Mouse (Mus musculus): ENCODE measurements around the gene Ubiad1. TPM values are rescaled to one million over a fixed set of nuclear protein-coding genes. Genes with fewer than 3 reads are reported as not detected.

Gene Ubiad1
- polyA plus RNA-seq, 1 experiment from 2014 or later: 26.2 TPM

- H3K4me1 ChIP-seq: peaks cover 26% of the 10 kb centered on the region
Observed at GRCm38 (mm10) chr4:148441931-148442330, 2.6 kb downstream of the Ubiad1 start.

GRCm38 (mm10) chr4:148435657-148436330 is 8.8 kb downstream of the Ubiad1 start:
- peaks cover 37% of the 10 kb centered on the region for H3K36me3 ChIP-seq
- no peak for DNase-seq (ENCODE audit: low spot score)
- H3K9me3 ChIP-seq (replicated peaks): no peaks in the 10 kb centered on the region
- 71% methylated on average over 6 of the region's 6 CpGs for WGBS
- no peaks in the 10 kb centered on the region for H3K27me3 ChIP-seq (ENCODE audit: low read depth, poor library complexity, severe bottlenecking)
- H3K4me3 ChIP-seq: no peak overlapping the region
- 0 out of 2 replicates have a peak, but pooled peaks cover 7% of the 10 kb centered on the region for H3K4me1 ChIP-seq
- H3K27ac ChIP-seq (replicated peaks): no peak overlapping the region

More at GRCm38 (mm10) chr4:148441931-148442330, 2.6 kb downstream of the Ubiad1 start:
- DNase-seq (ENCODE audit: low spot score): no peak
- H3K27me3 ChIP-seq (ENCODE audit: low read depth, poor library complexity, severe bottlenecking): no peaks in the 10 kb centered on the region
- H3K4me3 ChIP-seq: no peak overlapping the region
- no peak overlapping the region for H3K27ac ChIP-seq (replicated peaks)
- peaks cover 8% of the 10 kb centered on the region; the same call in 1 of the 2 replicates for H3K36me3 ChIP-seq
- WGBS: 93% methylated on average over 5 of the region's 5 CpGs
- H3K9me3 ChIP-seq (replicated peaks): no peaks in the 10 kb centered on the region

- no peak overlapping the region for H3K27ac ChIP-seq (replicated peaks)
Observed at GRCm38 (mm10) chr4:148435106-148435505, 9.5 kb downstream of the Ubiad1 start.

GRCm38 (mm10) chr4:148434554-148434953 is 10.0 kb downstream of the Ubiad1 start:
- H3K4me3 ChIP-seq: no peak overlapping the region
- DNase-seq (ENCODE audit: low spot score): no peak
- no peak overlapping the region for H3K27ac ChIP-seq (replicated peaks)
- H3K36me3 ChIP-seq: peaks cover 35% of the 10 kb centered on the region
- WGBS: 91% methylated on average over 4 of the region's 4 CpGs
- no peaks in the 10 kb centered on the region for H3K9me3 ChIP-seq (replicated peaks)
- H3K27me3 ChIP-seq (ENCODE audit: low read depth, poor library complexity, severe bottlenecking): no peaks in the 10 kb centered on the region
- peaks cover 9% of the 10 kb centered on the region for H3K4me1 ChIP-seq

More at GRCm38 (mm10) chr4:148435106-148435505, 9.5 kb downstream of the Ubiad1 start:
- Histone ChIP-seq H3K9me3 (replicated peaks) (no peaks in the 10 kb centered on the region), H3K4me1 (0 out of 2 replicates have a peak, but pooled peaks cover 7% of the 10 kb centered on the region), H3K4me3 (no peak overlapping the region), H3K36me3 (peaks cover 37% of the 10 kb centered on the region), H3K27me3 (ENCODE audit: low read depth, poor library complexity, severe bottlenecking) (no peaks in the 10 kb centered on the region)
- DNase-seq (ENCODE audit: low spot score): no peak
- 82% methylated on average over 3 of the region's 3 CpGs for WGBS

- no peak for DNase-seq (ENCODE audit: low spot score)
- Histone ChIP-seq H3K27me3 (ENCODE audit: low read depth, poor library complexity, severe bottlenecking) (no peaks in the 10 kb centered on the region), H3K4me3 (no peak overlapping the region), H3K27ac (replicated peaks) (no peak overlapping the region), H3K9me3 (replicated peaks) (no peaks in the 10 kb centered on the region), H3K36me3 (peaks cover 32% of the 10 kb centered on the region), H3K4me1 (peaks cover 16% of the 10 kb centered on the region)
- 85% methylated on average over 5 of the region's 5 CpGs for WGBS
Observed at GRCm38 (mm10) chr4:148433813-148434212, 10.8 kb downstream of the Ubiad1 start.

- H3K27ac ChIP-seq (replicated peaks): no peak overlapping the region
- 89% methylated on average over 18 of the region's 18 CpGs for WGBS
- no peak overlapping the region for H3K4me3 ChIP-seq
- no peaks in the 10 kb centered on the region for H3K9me3 ChIP-seq (replicated peaks)
- H3K4me1 ChIP-seq: peaks cover 21% of the 10 kb centered on the region
- no peak for DNase-seq (ENCODE audit: low spot score)
- H3K36me3 ChIP-seq: peaks cover 29% of the 10 kb centered on the region
- H3K27me3 ChIP-seq (ENCODE audit: low read depth, poor library complexity, severe bottlenecking): no peaks in the 10 kb centered on the region
Observed at GRCm38 (mm10) chr4:148433336-148433735, 11.2 kb downstream of the Ubiad1 start.

GRCm38 (mm10) chr4:148432488-148432887 is 12.1 kb downstream of the Ubiad1 start:
- 93% methylated on average over 4 of the region's 4 CpGs for WGBS
- peaks cover 29% of the 10 kb centered on the region for H3K36me3 ChIP-seq
- no peak overlapping the region for H3K4me3 ChIP-seq
- no peak for DNase-seq (ENCODE audit: low spot score)
- H3K27me3 ChIP-seq (ENCODE audit: low read depth, poor library complexity, severe bottlenecking): no peaks in the 10 kb centered on the region
- H3K4me1 ChIP-seq: peaks cover 30% of the 10 kb centered on the region
- H3K27ac ChIP-seq (replicated peaks): no peak overlapping the region
- H3K9me3 ChIP-seq (replicated peaks): no peaks in the 10 kb centered on the region

GRCm38 (mm10) chr4:148430880-148431519 is 13.6 kb downstream of the Ubiad1 start:
- peaks cover 23% of the 10 kb centered on the region for H3K36me3 ChIP-seq
- no peaks in the 10 kb centered on the region for H3K9me3 ChIP-seq (replicated peaks)
- peaks cover 35% of the 10 kb centered on the region for H3K4me1 ChIP-seq
- no peak for DNase-seq (ENCODE audit: low spot score)
- WGBS: 89% methylated on average over 11 of the region's 11 CpGs
- no peak overlapping the region for H3K27ac ChIP-seq (replicated peaks)
- no peak overlapping the region for H3K4me3 ChIP-seq
- no peaks in the 10 kb centered on the region for H3K27me3 ChIP-seq (ENCODE audit: low read depth, poor library complexity, severe bottlenecking)

GRCm38 (mm10) chr4:148429686-148430085 is 14.9 kb downstream of the Ubiad1 start:
- peaks cover 47% of the 10 kb centered on the region for H3K4me1 ChIP-seq
- no peaks in the 10 kb centered on the region for H3K27me3 ChIP-seq (ENCODE audit: low read depth, poor library complexity, severe bottlenecking)
- peaks cover 13% of the 10 kb centered on the region for H3K36me3 ChIP-seq
- H3K4me3 ChIP-seq: no peak overlapping the region
- DNase-seq (ENCODE audit: low spot score): peak; percentile 81
- H3K27ac ChIP-seq (replicated peaks): peak overlapping the region; percentile 67
- WGBS: 27% methylated on average over 6 of the region's 6 CpGs
- H3K9me3 ChIP-seq (replicated peaks): no peaks in the 10 kb centered on the region

- peaks cover 11% of the 10 kb centered on the region for H3K36me3 ChIP-seq
- H3K9me3 ChIP-seq (replicated peaks): no peaks in the 10 kb centered on the region
- no peaks in the 10 kb centered on the region for H3K27me3 ChIP-seq (ENCODE audit: low read depth, poor library complexity, severe bottlenecking)
- H3K4me3 ChIP-seq: no peak overlapping the region
- WGBS: 90% methylated on average over 11 of the region's 11 CpGs
- DNase-seq (ENCODE audit: low spot score): no peak
- peaks cover 50% of the 10 kb centered on the region for H3K4me1 ChIP-seq
- H3K27ac ChIP-seq (replicated peaks): peak overlapping the region; percentile 67
Observed at GRCm38 (mm10) chr4:148429121-148429520, 15.4 kb downstream of the Ubiad1 start.

- no peak overlapping the region for H3K4me3 ChIP-seq
- peak overlapping the region; percentile 7; the same call in 1 of the 2 replicates for H3K27ac ChIP-seq (replicated peaks)
- WGBS: 82% methylated on average over 5 of the region's 5 CpGs
- no peaks in the 10 kb centered on the region for H3K9me3 ChIP-seq (replicated peaks)
- peaks cover 50% of the 10 kb centered on the region for H3K4me1 ChIP-seq
- peaks cover 6% of the 10 kb centered on the region; the same call in 1 of the 2 replicates for H3K36me3 ChIP-seq
- no peak for DNase-seq (ENCODE audit: low spot score)
- no peaks in the 10 kb centered on the region for H3K27me3 ChIP-seq (ENCODE audit: low read depth, poor library complexity, severe bottlenecking)
Observed at GRCm38 (mm10) chr4:148428544-148428943, 16.0 kb downstream of the Ubiad1 start.

GRCm38 (mm10) chr4:148426950-148427850 is 17.4 kb downstream of the Ubiad1 start:
- no peaks in the 10 kb centered on the region for H3K27me3 ChIP-seq (ENCODE audit: low read depth, poor library complexity, severe bottlenecking)
- 85% methylated on average over 10 of the region's 10 CpGs for WGBS
- H3K9me3 ChIP-seq (replicated peaks): no peaks in the 10 kb centered on the region
- no peak overlapping the region for H3K4me3 ChIP-seq
- H3K27ac ChIP-seq (replicated peaks): peak overlapping the region; percentile 7
- peaks cover 5% of the 10 kb centered on the region; the same call in 1 of the 2 replicates for H3K36me3 ChIP-seq
- DNase-seq (ENCODE audit: low spot score): no peak
- peaks cover 43% of the 10 kb centered on the region for H3K4me1 ChIP-seq

Data from midbrain, embryonic 10.5 days (tissue).